Mouse (Mus musculus): ENCODE results near the gene Mael. TPM values are rescaled to one million over a fixed set of nuclear protein-coding genes. Genes with fewer than 3 reads are reported as not detected.

Mael gene
- polyA plus RNA-seq, 1 experiment from 2014 or later: 0.18 TPM

Other genes with a start within 250 kb of the Mael start
- gene Pou2f1, start 236.1 kb downstream of the Mael start, polyA plus RNA-seq (2015; fragmentation: Nextera tagmentation; extraction: Ambion mirVana): 15.3 and 15.9 TPM in 2 replicates
- 6.1 and 6.4 TPM in 2 replicates for gene Dusp27, start 110.8 kb downstream of the Mael start, polyA plus RNA-seq (2015; fragmentation: Nextera tagmentation; extraction: Ambion mirVana)
- 0.51 and 0.65 TPM in 2 replicates for gene Gpa33, start 108.5 kb downstream of the Mael start, polyA plus RNA-seq (2015; fragmentation: Nextera tagmentation; extraction: Ambion mirVana)
- 0.11 and 0.14 TPM in 2 replicates for gene Ildr2, start 15.4 kb upstream of the Mael start, polyA plus RNA-seq (2015; fragmentation: Nextera tagmentation; extraction: Ambion mirVana)
- gene Tada1, start 140.3 kb upstream of the Mael start, polyA plus RNA-seq (2015; fragmentation: Nextera tagmentation; extraction: Ambion mirVana): 61.1 and 65.5 TPM in 2 replicates
- gene Pogk, start 171.1 kb upstream of the Mael start, polyA plus RNA-seq (2015; fragmentation: Nextera tagmentation; extraction: Ambion mirVana): 20.5 and 24.6 TPM in 2 replicates